Mouse (Mus musculus) right cerebral cortex, postnatal 36 days (tissue): ENCODE measurements around the gene Vmn1r1.

Source experiments
- DNase-seq, 2 experiments: peaks; one replicate each; pipeline ENCODE4 v3.0.0; 2022; ENCODE audit warnings: low spot score in 2 of 2, mixed read lengths in 1 of 2

Vmn1r1 gene

GRCm38 (mm10) chr1:182137204-182138125 lies 26.8 kb downstream of the Vmn1r1 start:
- DNase-seq, result no peak

- no peak for DNase-seq
Observed at GRCm38 (mm10) chr1:182130830-182131229, 33.5 kb downstream of the Vmn1r1 start.

- DNase-seq, result peak; percentile 74 to 75
Observed at GRCm38 (mm10) chr1:182124924-182125368, 39.3 kb downstream of the Vmn1r1 start.

- peak; percentile 96 for DNase-seq
Observed at GRCm38 (mm10) chr1:182124506-182124905, 39.8 kb downstream of the Vmn1r1 start, which contains the start of gene Srp9. Gene Srp9, plus strand, starts transcription at chr1:182124737.

- DNase-seq, result no peak
Observed at GRCm38 (mm10) chr1:182122413-182122812, 41.9 kb downstream of the Vmn1r1 start.

- no peak for DNase-seq
Observed at GRCm38 (mm10) chr1:182115651-182116408, 48.5 kb downstream of the Vmn1r1 start.

- no peak for DNase-seq
Observed at GRCm38 (mm10) chr1:182115197-182115596, 49.1 kb downstream of the Vmn1r1 start.

GRCm38 (mm10) chr1:182113587-182114500 lies 50.4 kb downstream of the Vmn1r1 start:
- no peak for DNase-seq

GRCm38 (mm10) chr1:182113131-182113530 lies 51.2 kb downstream of the Vmn1r1 start:
- DNase-seq, result no peak

GRCm38 (mm10) chr1:182112385-182112784 lies 51.9 kb downstream of the Vmn1r1 start:
- DNase-seq, result no peak

- DNase-seq, result no peak
Observed at GRCm38 (mm10) chr1:182111386-182112317, 52.6 kb downstream of the Vmn1r1 start.

GRCm38 (mm10) chr1:182110708-182111385 lies 53.4 kb downstream of the Vmn1r1 start:
- no peak for DNase-seq

- DNase-seq, result no peak
Observed at GRCm38 (mm10) chr1:182110185-182110584, 54.1 kb downstream of the Vmn1r1 start.

- DNase-seq, result no peak
Observed at GRCm38 (mm10) chr1:182108397-182109099, 55.7 kb downstream of the Vmn1r1 start.

GRCm38 (mm10) chr1:182107251-182107650 lies 57.0 kb downstream of the Vmn1r1 start:
- DNase-seq, result no peak

- DNase-seq, result no peak
Observed at GRCm38 (mm10) chr1:182105023-182105422, 59.3 kb downstream of the Vmn1r1 start.
